15 mouse cellular contexts compared by ENCODE assay signal in genomic region chr7:83723221-83723620, GRCm38 (mm10).
"Had no signal": no experiment of that assay in that cellular context is flagged by ENCODE, and none has a peak within 500 bp of the region (broad histone marks: within the 10 kb centered on the region; RNA-seq: fewer than 3 reads in every experiment).

No protein-coding gene starts in this region.

- H3K36me3 ChIP-seq: limb, embryonic 10.5 days; liver, embryonic 15.5 days; midbrain, embryonic 10.5 days; neural tube, embryonic 13.5 days; stomach, embryonic 15.5 days had no signal

- ATAC-seq: lung, postnatal 0 days had no signal

- H3K4me1 ChIP-seq: liver, embryonic 15.5 days; midbrain, embryonic 10.5 days; neural tube, embryonic 13.5 days; stomach, embryonic 15.5 days had no signal

- H3K4me2 ChIP-seq: liver, embryonic 11.5 days; liver, embryonic 15.5 days; neural tube, embryonic 13.5 days; stomach, embryonic 15.5 days had no signal

- H3K27ac ChIP-seq: left cerebral cortex, adult 2 months; liver, embryonic 15.5 days; midbrain, embryonic 10.5 days; neural tube, embryonic 13.5 days; stomach, embryonic 15.5 days had no signal

- H3K4me3 ChIP-seq: left cerebral cortex, adult 2 months; limb, embryonic 10.5 days; liver, embryonic 15.5 days; midbrain, embryonic 10.5 days; neural tube, embryonic 13.5 days; stomach, embryonic 15.5 days had no signal

- H3K27me3 ChIP-seq: liver, embryonic 15.5 days; neural tube, embryonic 13.5 days; stomach, embryonic 15.5 days had no signal

- H3K9me3 ChIP-seq: limb, embryonic 10.5 days; liver, embryonic 15.5 days; midbrain, embryonic 10.5 days; neural tube, embryonic 13.5 days; stomach, embryonic 15.5 days had no signal

- H3K9ac ChIP-seq: liver, embryonic 15.5 days; neural tube, embryonic 13.5 days; stomach, embryonic 15.5 days had no signal

- DNase-seq: kidney, postnatal 25 days; lung, adult 2 months; lung, postnatal 36 days; midbrain, embryonic 14.5 days; right cerebral cortex, postnatal 14 days; thymus, adult 2 months; thymus, postnatal 25 days had no signal
